Mouse (Mus musculus) Patski (cell line): Measurements from ENCODE around the gene Tmie. TPM values are rescaled to one million over a fixed set of nuclear protein-coding genes. Genes with fewer than 3 reads are reported as not detected.

ENCODE experiments used
- ATAC-seq: fragments of 100-300 bp; one replicate; pipeline ENCODE4 v1.8.0; 2021
- CTCF ChIA-PET: fragments of 350-600 bp; sonication (Branson Sonifier 250); formaldehyde crosslinking; loops from one replicate; lab custom pipeline; 2022; ENCODE audit warnings: inconsistent platforms; lab: Charles Lee
- POLR2A ChIA-PET: fragments of 350-600 bp; sonication (Branson Sonifier 250); formaldehyde crosslinking; loops from one replicate; lab custom pipeline; 2022; ENCODE audit warnings: antibody characterized with exemption, inconsistent platforms; lab: Charles Lee
- DNase-seq: peaks from one replicate; pipeline ENCODE4 v3.0.0-alpha.2; 2011; ENCODE audit warnings: low read depth, low spot score
- H3K27me3 ChIP-seq: fragments of 371-371 bp; one replicate; pipeline ENCODE4 v1.5.1; 2021
- CTCF ChIP-seq: fragments of 100-300 bp; IDR thresholded peaks from one replicate; pipeline ENCODE4 v1.5.1; 2021
- in situ Hi-C: fragments of 300-500 bp; cut with MboI; formaldehyde crosslinking; loops from 3 replicates; pipeline ENCODE4 v1.11.1; 2018; ENCODE audit warnings: low pct_unique_long_range_greater_than_20kb, mixed read lengths
- polyA plus RNA-seq: library from polyadenylated mRNA; unstranded; gene quantifications from one replicate; pipeline ENCODE4 v1.2.3, GENCODE M21; 2021

The Tmie gene
- polyA plus RNA-seq, 1 experiment from 2014 or later = 5.1 TPM

- DNase-seq (no peak), ATAC-seq (no peak)
- H3K27me3 ChIP-seq = no peaks in the 10 kb centered on the region
- POLR2A ChIA-PET = interaction anchor here (1.4 kb wide), 1 partner anchor 10 kb away, joined by 4 read pairs; the partner anchor contains the start of genes Als2cl and Tmie
- in situ Hi-C loops = no loop called here
- TF ChIP-seq CTCF = no peak
- CTCF ChIA-PET = interaction anchor here (1.0 to 1.1 kb wide), 2 partner anchors 9 to 46 kb away, joined by 3 to 4 read pairs; no protein-coding TSS in a partner anchor
These were observed 10.3 kb upstream of the Tmie start for GRCm38 (mm10) chr9:110890026-110890783.

- CTCF ChIA-PET = interaction anchor here (1.0 kb wide), 1 partner anchor 47 kb away, joined by 3 read pairs; no protein-coding TSS in a partner anchor
- no peaks in the 10 kb centered on the region for H3K27me3 ChIP-seq
- POLR2A ChIA-PET = no interaction called here
- in situ Hi-C loops = no loop called here
- ATAC-seq = no peak
- no peak for DNase-seq
- no peak for TF ChIP-seq CTCF
These were observed 9.0 kb upstream of the Tmie start for GRCm38 (mm10) chr9:110888935-110889334.

DNA sequence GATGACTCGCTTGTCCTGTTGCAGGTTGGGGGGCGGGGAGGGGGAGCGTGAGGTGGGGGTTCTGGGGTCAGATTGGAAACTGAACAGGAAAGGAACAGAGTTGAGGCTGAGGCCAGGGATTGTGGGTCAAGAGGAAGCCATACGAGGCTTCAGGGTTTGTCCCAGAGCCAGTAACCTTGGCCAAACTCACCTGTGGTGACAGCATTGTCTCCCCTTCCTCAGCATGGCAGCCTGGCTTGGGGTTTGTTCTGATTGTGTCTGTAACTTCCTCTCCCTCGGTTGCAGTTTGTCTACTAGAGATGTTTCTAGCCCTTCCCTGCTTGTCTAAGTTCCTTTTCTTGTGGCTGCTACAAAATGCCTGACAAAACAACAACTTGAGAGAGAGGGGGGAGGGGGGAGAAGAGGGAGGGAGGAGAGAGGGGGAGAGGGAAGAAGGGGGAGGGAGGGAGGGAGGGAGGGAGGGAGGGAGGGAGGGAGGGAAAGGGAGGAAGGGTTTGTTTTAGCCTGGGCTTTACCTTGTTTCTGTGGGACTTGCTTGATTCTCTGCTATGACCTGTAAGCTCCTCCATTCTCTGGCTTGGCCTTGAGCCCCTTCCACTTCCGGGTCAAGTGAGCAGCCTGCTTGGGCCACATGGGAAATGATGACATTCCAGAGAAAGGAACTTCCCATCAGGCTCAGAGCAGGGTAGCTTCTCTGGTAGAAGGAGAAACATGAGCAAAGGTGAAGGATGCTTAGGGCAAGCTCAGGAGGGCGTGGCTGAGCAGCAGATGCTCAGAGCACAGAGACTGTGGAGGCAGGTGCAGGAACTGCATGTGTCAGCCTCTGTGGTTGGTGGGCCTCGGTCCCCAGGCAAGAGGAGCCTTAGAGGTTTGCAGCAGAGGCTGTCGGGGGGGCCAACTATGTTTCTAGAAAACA, 7.7 kb upstream of the Tmie start:
- ATAC-seq = no peak

DNA sequence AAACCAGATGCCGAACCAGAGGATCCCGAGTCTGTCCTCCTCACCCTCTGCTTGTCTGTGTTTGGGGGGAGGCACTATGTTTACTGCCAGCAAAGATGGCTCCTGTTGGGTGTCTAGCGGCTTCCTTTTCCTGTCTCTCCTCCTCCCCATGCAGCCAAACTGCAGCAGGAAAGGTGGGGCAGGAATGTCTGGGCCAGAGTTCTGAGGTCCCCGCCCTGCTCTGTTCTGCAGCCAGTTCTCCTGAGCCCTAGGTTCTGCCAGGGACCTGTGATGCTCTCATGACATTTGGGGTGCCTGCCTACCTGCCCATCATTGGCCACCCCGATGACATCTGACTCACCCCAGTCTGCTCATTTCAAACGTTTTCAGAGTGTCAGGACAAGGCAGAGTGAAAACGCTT, 2.0 kb upstream of the Tmie start:
- DNase-seq (no peak), ATAC-seq (no peak)
- no peaks in the 10 kb centered on the region for H3K27me3 ChIP-seq
- ChIA-PET POLR2A (no interaction called here), CTCF (interaction anchor here (1.3 kb wide), 1 partner anchor 9 kb away, joined by 4 read pairs; no protein-coding TSS in a partner anchor)
- TF ChIP-seq CTCF = no peak
- in situ Hi-C loops = no loop called here

More for the DNA sequence above, 7.7 kb upstream of the Tmie start:
- POLR2A ChIA-PET = no interaction called here
- no peaks in the 10 kb centered on the region for H3K27me3 ChIP-seq
- no peak for DNase-seq
- TF ChIP-seq CTCF = no peak
- CTCF ChIA-PET = no interaction called here
- in situ Hi-C loops = no loop called here

- ATAC-seq = peak; percentile 68
- ChIA-PET POLR2A (interaction anchor here (1.0 kb wide), 3 partner anchors 10 to 99 kb away, joined by 3 to 4 read pairs (median 3); no protein-coding TSS in a partner anchor), CTCF (interaction anchor here (0.7 to 1.3 kb wide), 2 partner anchors 10 to 99 kb away, joined by 3 to 4 read pairs; no protein-coding TSS in a partner anchor)
- no peak for TF ChIP-seq CTCF
- no peaks in the 10 kb centered on the region for H3K27me3 ChIP-seq
- in situ Hi-C loops = no loop called here
- DNase-seq = no peak
These were observed 859 bp upstream of the Tmie start for GRCm38 (mm10) chr9:110880772-110881171.

GRCm38 (mm10) chr9:110879191-110879920, 557 bp downstream of the Tmie start, which contains the start of gene Als2cl:
TSS of gene Als2cl (plus strand) at chr9:110879870.
- CTCF ChIA-PET = interaction anchor here (0.8 to 1.5 kb wide), 4 partner anchors 8 to 164 kb away, joined by 3 to 4 read pairs (median 4); no protein-coding TSS in a partner anchor
- in situ Hi-C loops = loop anchor here (10.0 kb wide), 2 partner anchors 235 to 455 kb away; no protein-coding TSS in a partner anchor
- ATAC-seq = no peak

DNA sequence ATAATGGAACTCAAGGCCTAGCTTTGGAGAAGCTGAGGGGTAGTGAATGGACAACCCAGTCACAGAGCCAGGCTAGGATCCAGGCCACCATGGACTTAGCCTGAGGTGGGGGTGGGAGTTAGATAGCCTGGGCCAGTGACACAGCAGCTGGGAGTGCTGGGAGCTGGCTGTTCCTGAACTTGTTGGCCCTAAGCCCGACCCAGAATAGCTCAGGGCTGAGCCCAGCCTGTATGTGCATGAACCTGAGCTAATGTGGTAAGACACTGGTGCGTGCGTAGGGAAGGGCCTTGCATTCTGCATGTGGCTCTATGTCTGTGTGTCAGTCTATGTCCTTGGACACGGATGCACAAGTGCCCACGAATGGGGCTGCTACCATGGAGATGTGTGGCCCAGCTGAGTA, 2.0 kb downstream of the Tmie start:
- CTCF ChIA-PET = interaction anchor here (1.2 to 2.9 kb wide), 3 partner anchors 96 to 243 kb away, joined by 3 to 14 read pairs (median 5); no protein-coding TSS in a partner anchor

More at GRCm38 (mm10) chr9:110879191-110879920, 557 bp downstream of the Tmie start, which contains the start of gene Als2cl:
- no peaks in the 10 kb centered on the region for H3K27me3 ChIP-seq
- POLR2A ChIA-PET = interaction anchor here (0.6 to 1.3 kb wide), 6 partner anchors 12 to 154 kb away, joined by 3 to 6 read pairs (median 4); no protein-coding TSS in a partner anchor
- TF ChIP-seq CTCF = no peak
- DNase-seq = no peak

DNA sequence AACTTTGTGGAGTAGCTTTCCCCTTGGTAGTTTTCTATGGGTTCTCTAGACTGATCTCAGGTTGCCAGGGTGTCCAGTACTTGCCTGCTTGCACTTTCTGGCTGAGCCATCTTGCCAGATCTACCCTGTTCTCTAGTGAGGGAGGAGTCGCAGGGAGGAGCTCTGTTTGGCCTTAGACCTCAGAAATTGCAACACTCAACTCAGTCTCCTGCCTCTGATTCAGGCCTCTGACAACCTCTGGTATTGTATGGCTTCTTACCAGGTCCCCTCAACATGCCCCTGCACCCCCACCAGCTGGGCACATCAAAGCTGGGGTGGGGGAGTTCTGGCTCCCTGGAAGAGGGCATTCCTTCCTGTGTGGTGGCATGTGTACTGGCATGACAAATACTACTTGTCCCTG, 2.6 kb downstream of the Tmie start:
- no peak for ATAC-seq
- POLR2A ChIA-PET = no interaction called here
- in situ Hi-C loops = loop anchor here (10.0 kb wide), 2 partner anchors 233 to 453 kb away; no protein-coding TSS in a partner anchor
- no peak for DNase-seq
- no peaks in the 10 kb centered on the region for H3K27me3 ChIP-seq
- CTCF ChIA-PET = interaction anchor here (1.2 to 2.9 kb wide), 3 partner anchors 96 to 242 kb away, joined by 3 to 14 read pairs (median 5); no protein-coding TSS in a partner anchor
- TF ChIP-seq CTCF = no peak

More for the DNA sequence above, 2.0 kb downstream of the Tmie start:
- in situ Hi-C loops = loop anchor here (10.0 kb wide), 2 partner anchors 233 to 453 kb away; no protein-coding TSS in a partner anchor
- ATAC-seq (no peak), DNase-seq (no peak)
- TF ChIP-seq CTCF = no peak
- H3K27me3 ChIP-seq = no peaks in the 10 kb centered on the region
- POLR2A ChIA-PET = no interaction called here

- TF ChIP-seq CTCF = no peak
- DNase-seq (no peak), ATAC-seq (no peak)
- CTCF ChIA-PET = interaction anchor here (2.3 kb wide), 1 partner anchor 94 kb away, joined by 14 read pairs; no protein-coding TSS in a partner anchor
- POLR2A ChIA-PET = no interaction called here
- in situ Hi-C loops = loop anchor here (10.0 kb wide), 2 partner anchors 230 to 450 kb away; no protein-coding TSS in a partner anchor
- H3K27me3 ChIP-seq = no peaks in the 10 kb centered on the region
These were observed 4.6 kb downstream of the Tmie start for GRCm38 (mm10) chr9:110875288-110875695.
